Mouse (Mus musculus): ENCODE measurements around the gene Prr12. TPM values are rescaled to one million over a fixed set of nuclear protein-coding genes. Genes with fewer than 3 reads are reported as not detected.

Gene Prr12
- total and polyA plus RNA-seq, 3 experiments = 2.0 to 91.6 (median 42.4) TPM

DNA sequence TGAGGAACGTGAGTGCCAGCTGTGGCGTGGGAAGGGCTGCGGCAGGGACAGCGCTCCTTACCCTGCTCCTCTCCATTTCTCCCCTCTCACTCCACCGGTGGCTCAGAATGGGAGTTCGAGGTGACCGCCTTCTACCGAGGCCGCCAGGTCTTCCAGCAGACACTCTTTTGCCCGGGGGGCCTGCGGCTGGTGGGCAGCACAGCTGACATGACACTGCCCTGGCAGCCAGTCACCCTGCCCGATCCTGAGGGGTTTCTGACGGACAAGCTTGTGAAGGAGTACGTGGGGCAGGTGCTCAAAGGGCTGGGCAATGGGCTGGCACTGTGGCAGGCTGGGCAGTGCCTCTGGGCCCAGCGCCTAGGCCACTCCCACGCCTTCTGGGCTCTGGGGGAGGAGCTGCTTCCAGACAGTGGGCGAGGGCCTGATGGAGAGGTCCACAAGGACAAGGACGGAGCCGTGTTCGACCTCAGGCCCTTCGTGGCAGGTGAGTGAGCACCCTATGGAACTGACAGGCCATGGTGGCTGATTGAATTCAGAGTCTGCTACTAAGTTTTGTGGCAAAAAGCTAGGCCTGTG is 52.1 kb downstream of the Prr12 start:
- ATAC-seq (ENCODE audit: extremely low read depth, insufficient number of reproducible peaks, low FRiP score, poor library complexity, severe bottlenecking) = no peak

DNA sequence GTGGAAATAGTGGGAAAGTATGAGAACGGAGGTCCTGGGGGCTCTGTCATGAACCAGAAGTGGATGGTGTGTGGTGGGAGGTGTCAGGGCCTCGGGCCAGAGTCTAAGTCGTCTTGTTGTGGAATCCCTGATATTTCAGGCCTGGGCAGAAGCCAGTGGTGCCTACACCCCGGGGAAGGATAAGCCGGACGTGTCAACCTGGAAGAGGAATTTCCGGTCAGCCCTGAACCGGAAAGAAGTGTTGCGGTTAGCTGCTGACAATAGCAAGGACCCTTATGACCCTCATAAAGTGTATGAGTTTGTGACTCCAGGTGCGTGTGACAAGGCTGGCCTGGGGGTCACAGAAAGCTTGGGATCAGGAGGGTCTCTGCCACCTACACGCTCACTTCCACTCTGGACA is 52.9 kb downstream of the Prr12 start:
- Histone ChIP-seq H3K9me3 (replicated peaks) (no peaks in the 10 kb centered on the region), H3K4me1 (ENCODE audit: insufficient read depth, low read depth, low read length) (peaks cover 79% of the 10 kb centered on the region), H3K27me3 (ENCODE audit: insufficient read depth, low read length) (no peaks in the 10 kb centered on the region), H3K4me3 (ENCODE audit: low read depth, low read length) (peak overlapping the region; percentile 35; the same call in 1 of the 2 replicates), H3K36me3 (replicated peaks) (peaks cover 80% of the 10 kb centered on the region)
- ATAC-seq (ENCODE audit: extremely low read depth, insufficient number of reproducible peaks, low FRiP score, poor library complexity, severe bottlenecking) (no peak), DNase-seq (ENCODE audit: low spot score) (no peak)
- TF ChIP-seq TAL1 (conservative IDR thresholded peaks at IDR 0.05; ENCODE audit: low read depth, low read length) (no peak), CTCF (IDR thresholded peaks at IDR 0.05; ENCODE audit: low read depth, low read length) (no peak), GATA1 (IDR thresholded peaks at IDR 0.05; ENCODE audit: borderline replicate concordance, low read length) (no peak), POLR2AphosphoS5 (IDR thresholded peaks at IDR 0.05; ENCODE audit: insufficient replicate concordance, low read depth, low read length) (no peak), GATA2 (IDR thresholded peaks at IDR 0.05; ENCODE audit: borderline replicate concordance, low read depth, low read length) (no peak)

More for the DNA sequence above, 52.1 kb downstream of the Prr12 start:
- Histone ChIP-seq H3K9me3 (replicated peaks) (no peaks in the 10 kb centered on the region), H3K4me3 (ENCODE audit: low read depth, low read length) (peak overlapping the region; percentile 44; the same call in 1 of the 2 replicates), H3K27me3 (ENCODE audit: insufficient read depth, low read length) (no peaks in the 10 kb centered on the region), H3K36me3 (replicated peaks) (peaks cover 80% of the 10 kb centered on the region), H3K4me1 (ENCODE audit: insufficient read depth, low read depth, low read length) (peaks cover 79% of the 10 kb centered on the region)
- TF ChIP-seq GATA1 (IDR thresholded peaks at IDR 0.05; ENCODE audit: borderline replicate concordance, low read length) (no peak), POLR2AphosphoS5 (IDR thresholded peaks at IDR 0.05; ENCODE audit: insufficient replicate concordance, low read depth, low read length) (no peak), TAL1 (conservative IDR thresholded peaks at IDR 0.05; ENCODE audit: low read depth, low read length) (no peak), GATA2 (IDR thresholded peaks at IDR 0.05; ENCODE audit: borderline replicate concordance, low read depth, low read length) (no peak), CTCF (IDR thresholded peaks at IDR 0.05; ENCODE audit: low read depth, low read length) (no peak)
- no peak for DNase-seq (ENCODE audit: low spot score)

DNA sequence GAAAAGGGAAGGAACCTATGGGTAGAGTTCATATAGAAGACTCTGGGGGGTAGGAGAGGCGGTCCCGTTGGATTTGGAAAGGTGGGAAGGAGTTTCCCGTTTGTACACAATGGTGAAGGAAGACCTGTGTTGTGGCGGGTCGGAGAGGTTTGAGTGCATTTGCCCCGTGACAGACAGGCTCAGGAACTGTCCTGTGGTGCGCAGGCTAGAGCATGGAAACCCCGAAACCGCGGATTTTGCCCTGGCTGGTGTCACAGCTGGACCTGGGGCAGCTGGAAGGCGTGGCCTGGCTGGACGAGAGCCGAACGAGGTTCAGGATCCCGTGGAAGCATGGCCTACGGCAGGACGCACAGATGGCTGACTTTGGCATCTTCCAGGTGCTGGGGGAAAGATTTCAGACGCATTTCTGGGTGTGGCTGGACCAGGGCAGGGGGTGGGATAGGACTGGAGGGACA is 54.2 kb downstream of the Prr12 start, which contains the start of gene Bcl2l12:
Gene Bcl2l12, minus strand, starts transcription at position 212 of the 455 bp plus-strand sequence.
- no peaks in the 10 kb centered on the region for H3K27me3 ChIP-seq (ENCODE audit: insufficient read depth, low read length)
- H3K4me1 ChIP-seq (ENCODE audit: insufficient read depth, low read depth, low read length) = peaks cover 74% of the 10 kb centered on the region
- H3K4me3 ChIP-seq (ENCODE audit: low read depth, low read length) = peak within 1 kb of the TSS; percentile 75
- DNase-seq (ENCODE audit: low spot score) = peak; percentile 56
- peaks cover 80% of the 10 kb centered on the region for H3K36me3 ChIP-seq (replicated peaks)
- no peaks in the 10 kb centered on the region for H3K9me3 ChIP-seq (replicated peaks)
- no peak for ATAC-seq (ENCODE audit: extremely low read depth, insufficient number of reproducible peaks, low FRiP score, poor library complexity, severe bottlenecking)
- TF ChIP-seq GATA2 (IDR thresholded peaks at IDR 0.05; ENCODE audit: borderline replicate concordance, low read depth, low read length) (no peak), POLR2AphosphoS5 (IDR thresholded peaks at IDR 0.05; ENCODE audit: insufficient replicate concordance, low read depth, low read length) (no peak), TAL1 (conservative IDR thresholded peaks at IDR 0.05; ENCODE audit: low read depth, low read length) (no peak), GATA1 (IDR thresholded peaks at IDR 0.05; ENCODE audit: borderline replicate concordance, low read length) (no peak), CTCF (IDR thresholded peaks at IDR 0.05; ENCODE audit: low read depth, low read length) (no peak)

DNA sequence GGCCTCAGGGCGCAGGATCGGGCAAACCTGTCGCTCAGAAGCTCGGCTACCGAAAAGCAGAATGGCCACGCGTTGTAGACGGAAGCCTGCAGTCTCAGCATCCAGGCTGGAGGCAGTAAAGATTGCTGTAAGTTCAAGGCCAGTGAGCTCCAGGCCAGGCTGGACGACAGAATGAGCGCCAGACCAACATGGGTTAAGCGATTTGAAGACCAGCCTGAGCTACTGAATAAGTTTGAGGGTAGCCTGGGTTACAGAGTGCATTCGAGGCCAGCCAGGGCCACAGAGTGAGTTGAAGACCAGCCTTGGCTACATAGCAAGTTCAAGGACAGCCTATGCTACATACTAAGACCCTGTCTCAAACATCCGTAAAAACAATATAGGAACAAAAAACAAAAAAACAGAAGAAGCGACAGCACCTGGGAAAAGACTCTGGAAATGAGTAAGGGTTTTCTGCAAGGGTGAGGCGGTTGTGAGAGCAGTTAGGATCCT is 54.7 kb downstream of the Prr12 start:
- peaks cover 72% of the 10 kb centered on the region for H3K4me1 ChIP-seq (ENCODE audit: insufficient read depth, low read depth, low read length)
- peak overlapping the region; percentile 75 for H3K4me3 ChIP-seq (ENCODE audit: low read depth, low read length)
- TF ChIP-seq GATA2 (IDR thresholded peaks at IDR 0.05; ENCODE audit: borderline replicate concordance, low read depth, low read length) (no peak), GATA1 (IDR thresholded peaks at IDR 0.05; ENCODE audit: borderline replicate concordance, low read length) (no peak), TAL1 (conservative IDR thresholded peaks at IDR 0.05; ENCODE audit: low read depth, low read length) (no peak), CTCF (IDR thresholded peaks at IDR 0.05; ENCODE audit: low read depth, low read length) (no peak), POLR2AphosphoS5 (IDR thresholded peaks at IDR 0.05; ENCODE audit: insufficient replicate concordance, low read depth, low read length) (no peak)
- DNase-seq (ENCODE audit: low spot score) (no peak), ATAC-seq (ENCODE audit: extremely low read depth, insufficient number of reproducible peaks, low FRiP score, poor library complexity, severe bottlenecking) (no peak)
- no peaks in the 10 kb centered on the region for H3K9me3 ChIP-seq (replicated peaks)
- peaks cover 80% of the 10 kb centered on the region for H3K36me3 ChIP-seq (replicated peaks)
- H3K27me3 ChIP-seq (ENCODE audit: insufficient read depth, low read length) = no peaks in the 10 kb centered on the region

DNA sequence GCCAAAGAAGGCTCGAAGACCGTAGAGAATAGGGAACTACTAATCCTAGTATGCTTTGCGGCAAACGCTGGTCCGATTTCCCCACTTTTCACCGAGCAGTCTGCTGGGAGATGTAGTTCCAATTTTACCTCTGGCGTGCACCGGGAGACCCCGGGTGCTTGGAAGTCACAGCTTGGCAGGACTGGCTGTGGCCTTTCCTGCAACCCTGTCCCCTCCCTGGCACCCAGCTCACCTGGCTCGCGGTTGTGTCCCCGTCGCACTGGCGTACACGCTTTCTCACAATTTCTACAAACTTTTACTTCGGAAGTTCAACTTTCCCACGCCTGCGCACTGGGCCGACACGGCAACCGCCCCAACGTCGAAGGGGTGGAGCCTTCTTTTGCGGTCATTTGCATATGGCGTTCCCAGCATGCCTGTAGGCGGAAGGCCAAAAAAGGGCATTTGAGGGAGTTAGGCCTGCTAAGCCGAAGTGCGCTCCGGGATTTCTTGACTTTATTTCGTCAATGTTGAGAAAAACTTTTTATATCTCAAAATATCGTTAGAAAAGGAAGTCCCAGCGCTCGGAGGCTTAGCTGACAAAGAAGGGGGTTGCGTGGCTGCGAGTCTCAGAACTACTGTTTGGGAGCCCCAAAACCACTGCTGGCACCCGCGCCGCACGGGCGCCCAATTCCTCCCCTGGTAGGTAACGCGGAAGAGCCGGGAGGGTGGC is 55.3 kb downstream of the Prr12 start, which contains the start of gene Irf3:
Gene Irf3, plus strand, starts transcription at position 418 of the 709 bp plus-strand sequence.
- H3K4me1 ChIP-seq (ENCODE audit: insufficient read depth, low read depth, low read length) = peaks cover 70% of the 10 kb centered on the region

DNA sequence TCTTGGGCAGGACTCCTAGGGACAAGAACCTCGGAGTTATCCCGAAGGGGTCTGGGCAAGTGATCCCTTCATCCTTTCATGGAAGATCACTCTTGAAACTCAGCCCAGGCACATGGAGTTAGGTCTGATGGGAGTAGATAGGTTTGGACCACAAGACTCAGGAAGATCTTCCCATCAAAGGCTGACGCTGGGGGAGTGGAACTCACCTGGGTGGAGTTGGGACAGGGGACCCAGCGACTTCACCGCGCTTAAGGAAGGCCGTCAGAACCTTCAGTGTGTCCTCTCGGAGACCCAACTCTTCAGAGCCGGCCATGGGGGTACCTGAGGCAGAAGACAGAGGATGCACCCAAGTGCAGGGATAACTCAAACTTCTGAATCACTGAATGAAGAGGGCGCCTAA is 56.0 kb downstream of the Prr12 start:
- ATAC-seq (ENCODE audit: extremely low read depth, insufficient number of reproducible peaks, low FRiP score, poor library complexity, severe bottlenecking) (no peak), DNase-seq (ENCODE audit: low spot score) (no peak)
- H3K27me3 ChIP-seq (ENCODE audit: insufficient read depth, low read length) = no peaks in the 10 kb centered on the region
- H3K4me1 ChIP-seq (ENCODE audit: insufficient read depth, low read depth, low read length) = peaks cover 66% of the 10 kb centered on the region
- H3K36me3 ChIP-seq (replicated peaks) = peaks cover 80% of the 10 kb centered on the region
- TF ChIP-seq TAL1 (conservative IDR thresholded peaks at IDR 0.05; ENCODE audit: low read depth, low read length) = no peak
- no peak for TF ChIP-seq GATA2 (IDR thresholded peaks at IDR 0.05; ENCODE audit: borderline replicate concordance, low read depth, low read length)
- no peak for TF ChIP-seq CTCF (IDR thresholded peaks at IDR 0.05; ENCODE audit: low read depth, low read length)
- TF ChIP-seq GATA1 (IDR thresholded peaks at IDR 0.05; ENCODE audit: borderline replicate concordance, low read length) = no peak
- H3K4me3 ChIP-seq (ENCODE audit: low read depth, low read length) = peak overlapping the region; percentile 75
- no peaks in the 10 kb centered on the region for H3K9me3 ChIP-seq (replicated peaks)

More for the DNA sequence above, 55.3 kb downstream of the Prr12 start, which contains the start of gene Irf3:
- ATAC-seq (ENCODE audit: extremely low read depth, insufficient number of reproducible peaks, low FRiP score, poor library complexity, severe bottlenecking) = peak; percentile 81
- Histone ChIP-seq H3K4me3 (ENCODE audit: low read depth, low read length) (peak within 1 kb of the TSS; percentile 75), H3K9me3 (replicated peaks) (no peaks in the 10 kb centered on the region), H3K36me3 (replicated peaks) (peaks cover 80% of the 10 kb centered on the region), H3K27me3 (ENCODE audit: insufficient read depth, low read length) (no peaks in the 10 kb centered on the region)
- TF ChIP-seq TAL1 (conservative IDR thresholded peaks at IDR 0.05; ENCODE audit: low read depth, low read length) (no peak), GATA1 (IDR thresholded peaks at IDR 0.05; ENCODE audit: borderline replicate concordance, low read length) (no peak), GATA2 (IDR thresholded peaks at IDR 0.05; ENCODE audit: borderline replicate concordance, low read depth, low read length) (no peak), CTCF (IDR thresholded peaks at IDR 0.05; ENCODE audit: low read depth, low read length) (no peak), POLR2AphosphoS5 (IDR thresholded peaks at IDR 0.05; ENCODE audit: insufficient replicate concordance, low read depth, low read length) (no peak)
- peak; percentile 83 for DNase-seq (ENCODE audit: low spot score)
